In genomic region chr8:3468838-3469237, GRCm38 (mm10) we compare ENCODE assay signal across 20 mouse cellular contexts. TPM values are rescaled to one million over a fixed set of nuclear protein-coding genes. Genes with fewer than 3 reads are reported as not detected.
DNase-seq lines count a peak whose midpoint lies in the region; ATAC-seq and TF ChIP-seq lines count a peak whose summit lies in the region.
"Had no signal": no experiment of that assay in that cellular context is flagged by ENCODE, and none has a peak within 500 bp of the region (broad histone marks: within the 10 kb centered on the region; RNA-seq: fewer than 3 reads in every experiment).

No protein-coding gene starts in this region.

- H3K4me1 ChIP-seq in liver, postnatal 0 days (ENCODE audit: insufficient read depth) = peaks cover 6% of the 10 kb centered on the region; the same call in 1 of the 2 replicates
- no peaks in the 10 kb centered on the region for H3K4me1 ChIP-seq in liver, embryonic 11.5 days (replicated peaks; ENCODE audit: control insufficient read depth, insufficient read depth, low read length)
- H3K4me1 ChIP-seq in MEL (ENCODE audit: control insufficient read depth in 1 of 2, insufficient read depth in 2 of 2, low read length in 2 of 2) = peaks cover 0 to 14% of the 10 kb centered on the region in 2 experiments; a peak in 2 of 4 replicates
- H3K4me1 ChIP-seq: stomach, embryonic 15.5 days had no signal

- intact Hi-C loops in gastrocnemius, adult 2 months (cut with DNase I) = no loop called here
- intact Hi-C loops in gastrocnemius, postnatal 36 days (cut with DNase I) = loop anchor here (10.0 kb wide), 1 partner anchor 206 kb away; the partner anchor contains the start of genes Fcor and Trappc5

- TF ChIP-seq POLR2A in MEL (IDR thresholded peaks at IDR 0.05; ENCODE audit: control insufficient read depth in 1 of 2, insufficient read depth in 1 of 2, low read depth in 1 of 2, low read length in 2 of 2, poor library complexity in 1 of 2) = no peak

- peak; percentile 44 for TF ChIP-seq RAD21 in MEL (IDR thresholded peaks at IDR 0.05; ENCODE audit: low read depth, low read length)

- ATAC-seq in liver, postnatal 0 days = no peak
- no peak for ATAC-seq in liver, embryonic 11.5 days (replicated peaks; ENCODE audit: low FRiP score)
- ATAC-seq in activated CD4-positive, CD25-positive, alpha-beta regulatory T cell, adult 4 months = no peak

- no peaks in the 10 kb centered on the region for H3K36me3 ChIP-seq in liver, postnatal 0 days (replicated peaks; ENCODE audit: insufficient read depth, low read length)
- no peaks in the 10 kb centered on the region for H3K36me3 ChIP-seq in liver, embryonic 11.5 days (ENCODE audit: control insufficient read depth, insufficient read depth, low read length)
- H3K36me3 ChIP-seq in MEL (ENCODE audit: control insufficient read depth in 1 of 2, insufficient read depth in 2 of 2, low read length in 2 of 2) = peaks cover 0 to 7% of the 10 kb centered on the region in 2 experiments; a peak in 1 of 4 replicates
- H3K36me3 ChIP-seq in splenic B cell, adult 2 months (ENCODE audit: control insufficient read depth, insufficient read depth, low read length, poor library complexity, severe bottlenecking) = no peaks in the 10 kb centered on the region
- H3K36me3 ChIP-seq: forebrain, embryonic 12.5 days; hindbrain, embryonic 13.5 days; stomach, embryonic 15.5 days had no signal

- no peak overlapping the region for H3K27ac ChIP-seq in gastrocnemius, adult 2 months
- 0 out of 2 replicates have a peak overlapping the region, but pooled peaks have one; percentile 88 for H3K27ac ChIP-seq in liver, postnatal 0 days (ENCODE audit: low read depth)
- no peak overlapping the region for H3K27ac ChIP-seq in liver, embryonic 11.5 days (ENCODE audit: low read depth, low read length)
- H3K27ac ChIP-seq in MEL (ENCODE audit: control insufficient read depth, low read depth, low read length) = no peak overlapping the region
- H3K27ac ChIP-seq: forebrain, embryonic 12.5 days had no signal

- H3K27me3 ChIP-seq in liver, postnatal 0 days (ENCODE audit: insufficient read depth, low read length) = no peaks in the 10 kb centered on the region
- H3K27me3 ChIP-seq in liver, embryonic 11.5 days (replicated peaks; ENCODE audit: control insufficient read depth, insufficient read depth, low read length) = no peaks in the 10 kb centered on the region
- 0 out of 4 replicates have a peak, but pooled peaks cover 0 to 2% of the 10 kb centered on the region in 2 experiments for H3K27me3 ChIP-seq in MEL (ENCODE audit: control insufficient read depth in 1 of 2, insufficient read depth in 2 of 2, low read length in 2 of 2)
- no peaks in the 10 kb centered on the region for H3K27me3 ChIP-seq in splenic B cell, adult 2 months (ENCODE audit: control insufficient read depth, insufficient read depth, low read length, poor library complexity, severe bottlenecking)
- H3K27me3 ChIP-seq: forebrain, embryonic 12.5 days; hindbrain, embryonic 13.5 days; stomach, embryonic 15.5 days had no signal

- TF ChIP-seq EP300 in liver, postnatal 0 days (IDR thresholded peaks at IDR 0.05; ENCODE audit: low read depth) = no peak
- TF ChIP-seq EP300 in MEL (IDR thresholded peaks at IDR 0.05; ENCODE audit: low read depth in 1 of 2, low read length in 2 of 2) = no peak

- H3K4me3 ChIP-seq in gastrocnemius, adult 2 months = no peak overlapping the region
- no peak overlapping the region for H3K4me3 ChIP-seq in liver, postnatal 0 days (ENCODE audit: low read depth, low read length)
- no peak overlapping the region for H3K4me3 ChIP-seq in liver, embryonic 11.5 days (ENCODE audit: low read depth, low read length)
- no peak overlapping the region for H3K4me3 ChIP-seq in MEL (ENCODE audit: control insufficient read depth in 1 of 2, insufficient read depth in 1 of 2, low read depth in 2 of 2, low read length in 2 of 2)
- H3K4me3 ChIP-seq: forebrain, embryonic 12.5 days; stomach, embryonic 15.5 days had no signal

- no peaks in the 10 kb centered on the region; the same call in 1 of the 2 replicates for H3K79me2 ChIP-seq in MEL (ENCODE audit: control insufficient read depth, insufficient read depth, low read length, poor library complexity)

- peak; percentile 15; the same call in 1 of the 2 replicates for TF ChIP-seq CTCF in gastrocnemius, adult 2 months (IDR thresholded peaks at IDR 0.05)
- TF ChIP-seq CTCF in liver, postnatal 0 days (IDR thresholded peaks at IDR 0.05; ENCODE audit: low read depth) = no peak
- TF ChIP-seq CTCF in MEL (IDR thresholded peaks at IDR 0.05 in 2 of 3, conservative IDR thresholded peaks at IDR 0.05 in 1 of 3; ENCODE audit: control insufficient read depth in 1 of 3, insufficient read depth in 1 of 3, low read depth in 2 of 3, low read length in 3 of 3, poor library complexity in 1 of 3, severe bottlenecking in 1 of 3) = peak in 2 of 3 experiments; percentile 13 to 41; a peak in 2 of 6 replicates

- no peak for DNase-seq in gastrocnemius, adult 2 months
- no peak for DNase-seq in gastrocnemius, postnatal 36 days
- DNase-seq in liver, postnatal 0 days = no peak
- no peak for DNase-seq in liver, embryonic 11.5 days (ENCODE audit: low spot score)
- peak; percentile 65 for DNase-seq in MEL (ENCODE audit: low read depth, low spot score)
- DNase-seq in splenic B cell, adult 2 months (ENCODE audit: low read depth, low spot score) = peak; percentile 44
- DNase-seq: adrenal gland, adult 2 months; cerebellum, adult 2 months; heart, adult 11 months; kidney, adult 9 months; thymus, postnatal 25 days had no signal

- no peak overlapping the region for H3K9ac ChIP-seq in liver, postnatal 0 days (replicated peaks)
- no peak overlapping the region for H3K9ac ChIP-seq in liver, embryonic 11.5 days (ENCODE audit: low read depth, low read length)
- H3K9ac ChIP-seq in MEL (ENCODE audit: control insufficient read depth, low read depth, low read length, poor library complexity, severe bottlenecking) = no peak overlapping the region
- H3K9ac ChIP-seq: forebrain, embryonic 12.5 days; hindbrain, embryonic 13.5 days; stomach, embryonic 15.5 days had no signal

- WGBS in liver, postnatal 0 days (ENCODE audit: insufficient replicate concordance) = 74% methylated on average over 1 of the region's 1 CpGs
- 68% methylated on average over 1 of the region's 1 CpGs for WGBS in liver, embryonic 11.5 days

- H3K4me2 ChIP-seq in liver, postnatal 0 days (ENCODE audit: low read depth, low read length) = no peak overlapping the region
- H3K4me2 ChIP-seq in liver, embryonic 11.5 days = no peak overlapping the region

- H3K9me3 ChIP-seq in liver, postnatal 0 days (ENCODE audit: low read length) = no peaks in the 10 kb centered on the region
- no peaks in the 10 kb centered on the region for H3K9me3 ChIP-seq in liver, embryonic 11.5 days (ENCODE audit: control insufficient read depth, low read length)
- H3K9me3 ChIP-seq in MEL (replicated peaks; ENCODE audit: insufficient read depth, low read length) = no peaks in the 10 kb centered on the region
- H3K9me3 ChIP-seq: forebrain, embryonic 12.5 days; hindbrain, embryonic 13.5 days; stomach, embryonic 15.5 days had no signal

RNA-seq across cellular contexts. Expression of gene Pex11g, which starts 1.4 kb away (rescaled TPM):
- total RNA-seq in gastrocnemius, adult 2 months (2021) = 1 to 10 TPM; 2.3 to 2.6 TPM
- total RNA-seq in gastrocnemius, postnatal 36 days (2021) = 1 to 10 TPM; 2.4 to 3.5 TPM
- polyA plus RNA-seq in liver, postnatal 0 days (2015; fragmentation: Nextera tagmentation; extraction: Ambion mirVana) = 14.8 and 14.9 TPM in 2 replicates
- polyA plus RNA-seq in liver, embryonic 11.5 days (2014; fragmentation: Nextera tagmentation; extraction: Ambion mirVana) = 3.4 and 4.3 TPM in 2 replicates
- total RNA-seq in MEL (2012; rRNA removed) = 0.20 and 0.35 TPM in 2 replicates
- 1 to 10 TPM in 1 of 2 experiments, not detected in 1; 1.4 TPM for polyA plus RNA-seq in MEL (2012; ENCODE audit: insufficient read depth in 1 of 2, insufficient read length in 2 of 2, low read depth in 1 of 2, low replicate concordance in 2 of 2, missing spikeins in 1 of 2)
- 10 to 100 TPM; 10.9 to 15.4 TPM for polyA plus RNA-seq in activated CD4-positive, CD25-positive, alpha-beta regulatory T cell, adult 4 months (2017; shearing (Covaris generic))

RNA-seq across cellular contexts. Expression of gene Tex45, which starts 1.8 kb away (rescaled TPM):
- not detected for total RNA-seq in gastrocnemius, adult 2 months (2021)
- total RNA-seq in gastrocnemius, postnatal 36 days (2021) = under 1 TPM in 1 of 2 experiments, not detected in 1; 0.15 TPM
- not detected in 2 replicates for polyA plus RNA-seq in liver, postnatal 0 days (2015; fragmentation: Nextera tagmentation; extraction: Ambion mirVana)
- polyA plus RNA-seq in liver, embryonic 11.5 days (2014; fragmentation: Nextera tagmentation; extraction: Ambion mirVana) = not detected in 2 replicates
- total RNA-seq in MEL (2012; rRNA removed) = 0.12 TPM in 1 of 2 replicates, not detected in the other
- polyA plus RNA-seq in MEL (2012; ENCODE audit: insufficient read depth in 1 of 2, insufficient read length in 2 of 2, low read depth in 1 of 2, low replicate concordance in 2 of 2, missing spikeins in 1 of 2) = under 1 TPM in 1 of 2 experiments, not detected in 1; 0.06 TPM
- polyA plus RNA-seq in activated CD4-positive, CD25-positive, alpha-beta regulatory T cell, adult 4 months (2017; shearing (Covaris generic)) = not detected
- total RNA-seq: common myeloid progenitor, adult 5-6 weeks; neutrophil, adult 5-6 weeks had no signal
- polyA plus RNA-seq: forebrain, embryonic 12.5 days; heart, embryonic 16.5 days; large intestine, adult 2 months; lung, embryonic 16.5 days; stomach, embryonic 15.5 days had no signal

RNA-seq across cellular contexts. Expression of gene Zfp358, which starts 24.1 kb away (rescaled TPM):
- total RNA-seq in gastrocnemius, adult 2 months (2021) = 10 to 100 TPM; 30.8 to 39.3 TPM
- total RNA-seq in gastrocnemius, postnatal 36 days (2021) = 10 to 100 TPM; 28.8 to 29.1 TPM
- polyA plus RNA-seq in liver, postnatal 0 days (2015; fragmentation: Nextera tagmentation; extraction: Ambion mirVana) = 4.9 and 6.3 TPM in 2 replicates
- 8.7 and 8.9 TPM in 2 replicates for polyA plus RNA-seq in liver, embryonic 11.5 days (2014; fragmentation: Nextera tagmentation; extraction: Ambion mirVana)
- total RNA-seq in MEL (2012; rRNA removed) = 5.0 and 5.2 TPM in 2 replicates
- 10 to 100 TPM in 1 of 2 experiments, not detected in 1; 12.0 TPM for polyA plus RNA-seq in MEL (2012; ENCODE audit: insufficient read depth in 1 of 2, insufficient read length in 2 of 2, low read depth in 1 of 2, low replicate concordance in 2 of 2, missing spikeins in 1 of 2)
- 1 to 10 TPM in 1 of 2 experiments, under 1 TPM in 1; 0.97 to 1.0 TPM for polyA plus RNA-seq in activated CD4-positive, CD25-positive, alpha-beta regulatory T cell, adult 4 months (2017; shearing (Covaris generic))

RNA-seq across cellular contexts. Expression of gene Mcoln1, which starts 31.4 kb away (rescaled TPM):
- total RNA-seq in gastrocnemius, adult 2 months (2021) = 10 to 100 TPM; 23.5 to 24.9 TPM
- 10 to 100 TPM; 21.3 to 23.0 TPM for total RNA-seq in gastrocnemius, postnatal 36 days (2021)
- polyA plus RNA-seq in liver, postnatal 0 days (2015; fragmentation: Nextera tagmentation; extraction: Ambion mirVana) = 19.9 and 20.6 TPM in 2 replicates
- polyA plus RNA-seq in liver, embryonic 11.5 days (2014; fragmentation: Nextera tagmentation; extraction: Ambion mirVana) = 36.2 and 39.8 TPM in 2 replicates
- total RNA-seq in MEL (2012; rRNA removed) = 15.2 and 18.0 TPM in 2 replicates
- polyA plus RNA-seq in MEL (2012; ENCODE audit: insufficient read depth in 1 of 2, insufficient read length in 2 of 2, low read depth in 1 of 2, low replicate concordance in 2 of 2, missing spikeins in 1 of 2) = 10 to 100 TPM in 1 of 2 experiments, not detected in 1; 47.6 TPM
- 10 to 100 TPM; 17.0 to 19.1 TPM for polyA plus RNA-seq in activated CD4-positive, CD25-positive, alpha-beta regulatory T cell, adult 4 months (2017; shearing (Covaris generic))

RNA-seq across cellular contexts. Expression of gene Pnpla6, which starts 46.3 kb away (rescaled TPM):
- 1 to 10 TPM; 8.7 to 9.3 TPM for total RNA-seq in gastrocnemius, adult 2 months (2021)
- total RNA-seq in gastrocnemius, postnatal 36 days (2021) = 10 to 100 TPM in 1 of 2 experiments, 1 to 10 TPM in 1; 8.4 to 10.4 TPM
- 6.4 TPM in 2 replicates for polyA plus RNA-seq in liver, postnatal 0 days (2015; fragmentation: Nextera tagmentation; extraction: Ambion mirVana)
- polyA plus RNA-seq in liver, embryonic 11.5 days (2014; fragmentation: Nextera tagmentation; extraction: Ambion mirVana) = 17.8 and 22.9 TPM in 2 replicates
- 7.6 and 8.6 TPM in 2 replicates for total RNA-seq in MEL (2012; rRNA removed)
- 10 to 100 TPM in 1 of 2 experiments, not detected in 1; 16.5 TPM for polyA plus RNA-seq in MEL (2012; ENCODE audit: insufficient read depth in 1 of 2, insufficient read length in 2 of 2, low read depth in 1 of 2, low replicate concordance in 2 of 2, missing spikeins in 1 of 2)
- 10 to 100 TPM; 18.8 to 24.8 TPM for polyA plus RNA-seq in activated CD4-positive, CD25-positive, alpha-beta regulatory T cell, adult 4 months (2017; shearing (Covaris generic))

Comparison
In these comparisons a context has a peak if more than half of its experiments do, and no peak if none do; other contexts are left out.
1. DNase-seq: peak in MEL (single experiment) and splenic B cell, adult 2 months (single experiment); none in gastrocnemius, adult 2 months (single experiment), gastrocnemius, postnatal 36 days (0 of 2), liver, postnatal 0 days (single experiment) and liver, embryonic 11.5 days (single experiment).